Mouse (Mus musculus): Measurements from ENCODE around the gene Kcnq2. TPM values are rescaled to one million over a fixed set of nuclear protein-coding genes. Genes with fewer than 3 reads are reported as not detected.

Gene Kcnq2
- polyA plus RNA-seq, 1 experiment from 2014 or later, result 41.6 TPM

- WGBS, result 67% methylated on average over 5 of the region's 5 CpGs
- Histone ChIP-seq H3K9me3 (no peaks in the 10 kb centered on the region), H3K9ac (no peak overlapping the region), H3K27ac (no peak overlapping the region), H3K4me1 (no peaks in the 10 kb centered on the region), H3K36me3 (peaks cover 18% of the 10 kb centered on the region; the same call in 1 of the 2 replicates), H3K27me3 (replicated peaks) (no peaks in the 10 kb centered on the region; the same call in 1 of the 2 replicates), H3K4me3 (no peak overlapping the region), H3K4me2 (replicated peaks) (no peak overlapping the region)
- ATAC-seq (ENCODE audit: low FRiP score, low read depth), result no peak
Measured at GRCm38 (mm10) chr2:181080886-181081285, 54.2 kb downstream of the Kcnq2 start.

- Histone ChIP-seq H3K4me1 (no peaks in the 10 kb centered on the region), H3K27ac (no peak overlapping the region), H3K27me3 (replicated peaks) (no peaks in the 10 kb centered on the region; the same call in 1 of the 2 replicates), H3K4me3 (no peak overlapping the region), H3K9ac (no peak overlapping the region), H3K9me3 (no peaks in the 10 kb centered on the region), H3K36me3 (peaks cover 18% of the 10 kb centered on the region; the same call in 1 of the 2 replicates), H3K4me2 (replicated peaks) (no peak overlapping the region)
- ATAC-seq (ENCODE audit: low FRiP score, low read depth), result no peak
- 93% methylated on average over 2 of the region's 2 CpGs for WGBS
Measured at GRCm38 (mm10) chr2:181079518-181079917, 55.6 kb downstream of the Kcnq2 start.

- Histone ChIP-seq H3K9ac (no peak overlapping the region), H3K4me2 (replicated peaks) (no peak overlapping the region), H3K27me3 (replicated peaks) (no peaks in the 10 kb centered on the region; the same call in 1 of the 2 replicates), H3K4me1 (no peaks in the 10 kb centered on the region), H3K27ac (no peak overlapping the region), H3K4me3 (no peak overlapping the region), H3K9me3 (no peaks in the 10 kb centered on the region), H3K36me3 (peaks cover 18% of the 10 kb centered on the region; the same call in 1 of the 2 replicates)
- WGBS, result 88% methylated on average over 2 of the region's 2 CpGs
- ATAC-seq (ENCODE audit: low FRiP score, low read depth), result no peak
Measured at GRCm38 (mm10) chr2:181078908-181079307, 56.2 kb downstream of the Kcnq2 start.

GRCm38 (mm10) chr2:181075501-181075900, 59.6 kb downstream of the Kcnq2 start:
- no peak overlapping the region for H3K4me2 ChIP-seq (replicated peaks)
- no peak for ATAC-seq (ENCODE audit: low FRiP score, low read depth)
- no peaks in the 10 kb centered on the region for H3K9me3 ChIP-seq
- no peaks in the 10 kb centered on the region for H3K4me1 ChIP-seq
- H3K27me3 ChIP-seq (replicated peaks), result no peaks in the 10 kb centered on the region
- H3K36me3 ChIP-seq, result peaks cover 2% of the 10 kb centered on the region; the same call in 1 of the 2 replicates
- H3K27ac ChIP-seq, result no peak overlapping the region
- H3K9ac ChIP-seq, result no peak overlapping the region
- no peak overlapping the region for H3K4me3 ChIP-seq
- WGBS, result 83% methylated on average over 12 of the region's 12 CpGs

- ATAC-seq (ENCODE audit: low FRiP score, low read depth), result peak; percentile 48; the same call in 1 of the 2 replicates
- Histone ChIP-seq H3K27me3 (replicated peaks) (no peaks in the 10 kb centered on the region), H3K4me3 (no peak overlapping the region), H3K4me1 (no peaks in the 10 kb centered on the region), H3K9me3 (no peaks in the 10 kb centered on the region), H3K4me2 (replicated peaks) (no peak overlapping the region), H3K9ac (no peak overlapping the region), H3K36me3 (no peaks in the 10 kb centered on the region), H3K27ac (no peak overlapping the region)
- 3% methylated on average over 1 of the region's 1 CpGs for WGBS
Measured at GRCm38 (mm10) chr2:181072403-181072714, 62.7 kb downstream of the Kcnq2 start.

- no peaks in the 10 kb centered on the region for H3K27me3 ChIP-seq (replicated peaks)
- H3K4me2 ChIP-seq (replicated peaks), result no peak overlapping the region
- WGBS, result 59% methylated on average over 7 of the region's 7 CpGs
- H3K4me1 ChIP-seq, result no peaks in the 10 kb centered on the region
- H3K9ac ChIP-seq, result no peak overlapping the region
- no peaks in the 10 kb centered on the region for H3K9me3 ChIP-seq
- no peak overlapping the region for H3K27ac ChIP-seq
- H3K4me3 ChIP-seq, result no peak overlapping the region
- ATAC-seq (ENCODE audit: low FRiP score, low read depth), result peak; percentile 38; the same call in 1 of the 2 replicates
- H3K36me3 ChIP-seq, result no peaks in the 10 kb centered on the region
Measured at GRCm38 (mm10) chr2:181071706-181072402, 63.2 kb downstream of the Kcnq2 start.

GRCm38 (mm10) chr2:181070136-181070535, 65.0 kb downstream of the Kcnq2 start:
- Histone ChIP-seq H3K4me2 (replicated peaks) (no peak overlapping the region), H3K4me1 (no peaks in the 10 kb centered on the region), H3K27ac (no peak overlapping the region), H3K4me3 (no peak overlapping the region), H3K36me3 (no peaks in the 10 kb centered on the region), H3K27me3 (replicated peaks) (no peaks in the 10 kb centered on the region), H3K9me3 (no peaks in the 10 kb centered on the region), H3K9ac (no peak overlapping the region)
- WGBS, result 66% methylated on average over 7 of the region's 7 CpGs
- ATAC-seq (ENCODE audit: low FRiP score, low read depth), result no peak

GRCm38 (mm10) chr2:181068499-181068898, 66.6 kb downstream of the Kcnq2 start:
- no peak overlapping the region for H3K27ac ChIP-seq
- no peak overlapping the region for H3K9ac ChIP-seq
- no peaks in the 10 kb centered on the region for H3K27me3 ChIP-seq (replicated peaks)
- no peaks in the 10 kb centered on the region for H3K36me3 ChIP-seq
- H3K4me3 ChIP-seq, result no peak overlapping the region
- ATAC-seq (ENCODE audit: low FRiP score, low read depth), result no peak
- no peak overlapping the region for H3K4me2 ChIP-seq (replicated peaks)
- no peaks in the 10 kb centered on the region for H3K9me3 ChIP-seq
- 80% methylated on average over 5 of the region's 5 CpGs for WGBS
- H3K4me1 ChIP-seq, result no peaks in the 10 kb centered on the region

- WGBS, result 62% methylated on average over 4 of the region's 4 CpGs
Measured at GRCm38 (mm10) chr2:181065827-181066226, 69.3 kb downstream of the Kcnq2 start.

GRCm38 (mm10) chr2:181060127-181060526, 75.0 kb downstream of the Kcnq2 start:
- Histone ChIP-seq H3K4me1 (peaks cover 22% of the 10 kb centered on the region), H3K9me3 (no peaks in the 10 kb centered on the region), H3K27me3 (replicated peaks) (no peaks in the 10 kb centered on the region), H3K4me3 (no peak overlapping the region), H3K27ac (no peak overlapping the region), H3K9ac (no peak overlapping the region), H3K4me2 (replicated peaks) (no peak overlapping the region), H3K36me3 (no peaks in the 10 kb centered on the region)
- peak; percentile 23; the same call in 1 of the 2 replicates for ATAC-seq (ENCODE audit: low FRiP score, low read depth)
- WGBS, result 22% methylated on average over 5 of the region's 5 CpGs

More at GRCm38 (mm10) chr2:181065827-181066226, 69.3 kb downstream of the Kcnq2 start:
- no peak overlapping the region for H3K9ac ChIP-seq
- no peaks in the 10 kb centered on the region for H3K36me3 ChIP-seq
- no peaks in the 10 kb centered on the region for H3K4me1 ChIP-seq
- no peaks in the 10 kb centered on the region for H3K27me3 ChIP-seq (replicated peaks)
- no peak overlapping the region for H3K4me2 ChIP-seq (replicated peaks)
- no peaks in the 10 kb centered on the region for H3K9me3 ChIP-seq
- ATAC-seq (ENCODE audit: low FRiP score, low read depth), result no peak
- H3K4me3 ChIP-seq, result no peak overlapping the region
- H3K27ac ChIP-seq, result no peak overlapping the region

- WGBS, result 10% methylated on average over 3 of the region's 3 CpGs
- ATAC-seq (ENCODE audit: low FRiP score, low read depth), result peak; percentile 59
Measured at GRCm38 (mm10) chr2:181058193-181058592, 76.9 kb downstream of the Kcnq2 start.

GRCm38 (mm10) chr2:181057341-181057740, 77.8 kb downstream of the Kcnq2 start:
- no peak for ATAC-seq (ENCODE audit: low FRiP score, low read depth)
- Histone ChIP-seq H3K9ac (no peak overlapping the region), H3K4me2 (replicated peaks) (no peak overlapping the region), H3K4me1 (peaks cover 22% of the 10 kb centered on the region), H3K36me3 (no peaks in the 10 kb centered on the region), H3K4me3 (no peak overlapping the region), H3K27ac (no peak overlapping the region), H3K27me3 (replicated peaks) (no peaks in the 10 kb centered on the region), H3K9me3 (no peaks in the 10 kb centered on the region)
- 38% methylated on average over 8 of the region's 8 CpGs for WGBS

More at GRCm38 (mm10) chr2:181058193-181058592, 76.9 kb downstream of the Kcnq2 start:
- H3K4me2 ChIP-seq (replicated peaks), result no peak overlapping the region; the same call in 1 of the 2 replicates
- H3K4me1 ChIP-seq, result peaks cover 22% of the 10 kb centered on the region
- no peaks in the 10 kb centered on the region for H3K27me3 ChIP-seq (replicated peaks)
- no peak overlapping the region for H3K27ac ChIP-seq
- no peaks in the 10 kb centered on the region for H3K9me3 ChIP-seq
- H3K36me3 ChIP-seq, result no peaks in the 10 kb centered on the region
- H3K4me3 ChIP-seq, result no peak overlapping the region
- no peak overlapping the region for H3K9ac ChIP-seq

- Histone ChIP-seq H3K36me3 (no peaks in the 10 kb centered on the region), H3K9ac (no peak overlapping the region), H3K9me3 (no peaks in the 10 kb centered on the region), H3K4me1 (peaks cover 18% of the 10 kb centered on the region), H3K4me2 (replicated peaks) (no peak overlapping the region), H3K4me3 (no peak overlapping the region), H3K27ac (no peak overlapping the region), H3K27me3 (replicated peaks) (no peaks in the 10 kb centered on the region)
- no peak for ATAC-seq (ENCODE audit: low FRiP score, low read depth)
- 86% methylated on average over 1 of the region's 1 CpGs for WGBS
Measured at GRCm38 (mm10) chr2:181052171-181052570, 82.9 kb downstream of the Kcnq2 start.

Measured in neural tube, embryonic 12.5 days (tissue).